Mouse (Mus musculus) spleen, embryonic (tissue): ENCODE data around the gene Cd3eap.

ENCODE experiments used
- CTCF ChIA-PET: fragments of 350-600 bp; sonication (Branson Sonifier 250); formaldehyde crosslinking; loops from one replicate; lab custom pipeline; 2022; lab: Charles Lee

Cd3eap gene

DNA sequence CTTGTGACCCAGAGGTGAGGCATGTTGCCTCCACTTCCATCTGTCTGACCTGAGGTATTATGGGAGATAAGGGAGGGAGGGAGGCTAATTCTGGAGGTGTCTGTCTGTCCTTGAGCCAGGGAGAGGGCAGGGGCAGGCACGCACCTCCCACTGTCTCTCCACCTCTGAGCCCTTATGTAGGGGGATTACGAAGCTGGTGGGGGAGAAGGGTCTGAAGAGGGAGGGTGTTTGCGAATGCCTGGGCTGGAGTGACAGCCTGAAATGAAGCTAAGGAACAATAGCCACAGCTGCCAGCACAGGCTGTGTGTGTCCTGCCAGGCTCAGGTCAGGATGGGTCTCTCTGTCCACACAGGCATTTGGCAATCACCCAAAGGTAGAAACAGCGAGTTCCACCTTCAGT lies 3.0 kb upstream of the Cd3eap start:
- CTCF ChIA-PET: interaction anchor here (0.6 to 1.5 kb wide), 2 partner anchors 9 to 30 kb away, joined by 4 to 18 read pairs; no protein-coding TSS in a partner anchor

DNA sequence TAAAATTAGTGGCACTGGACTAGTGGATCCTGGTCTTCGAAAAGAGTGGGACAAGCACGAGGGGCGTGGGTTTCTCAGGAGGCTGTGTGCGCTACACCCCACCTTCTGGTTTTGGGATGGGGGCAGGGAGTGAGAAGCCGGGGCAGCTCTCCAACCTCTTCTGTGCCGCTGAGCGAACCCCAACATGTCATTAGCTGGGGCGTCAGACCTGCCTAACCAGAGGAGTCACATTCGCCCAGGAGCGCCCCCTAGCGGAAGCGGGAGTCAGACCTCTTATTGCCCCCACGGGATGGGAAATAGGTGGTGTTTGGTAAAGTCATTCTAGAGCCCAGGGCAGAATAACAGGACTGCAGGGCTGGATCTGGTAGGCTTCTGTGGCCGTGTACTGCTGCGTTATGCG lies 2.4 kb upstream of the Cd3eap start:
- CTCF ChIA-PET: interaction anchor here (0.5 to 1.5 kb wide), 2 partner anchors 10 to 65 kb away, joined by 4 to 6 read pairs; no protein-coding TSS in a partner anchor

- CTCF ChIA-PET: no interaction called here
Measured at GRCm38 (mm10) chr7:19360944-19361343, 1.7 kb upstream of the Cd3eap start.

DNA sequence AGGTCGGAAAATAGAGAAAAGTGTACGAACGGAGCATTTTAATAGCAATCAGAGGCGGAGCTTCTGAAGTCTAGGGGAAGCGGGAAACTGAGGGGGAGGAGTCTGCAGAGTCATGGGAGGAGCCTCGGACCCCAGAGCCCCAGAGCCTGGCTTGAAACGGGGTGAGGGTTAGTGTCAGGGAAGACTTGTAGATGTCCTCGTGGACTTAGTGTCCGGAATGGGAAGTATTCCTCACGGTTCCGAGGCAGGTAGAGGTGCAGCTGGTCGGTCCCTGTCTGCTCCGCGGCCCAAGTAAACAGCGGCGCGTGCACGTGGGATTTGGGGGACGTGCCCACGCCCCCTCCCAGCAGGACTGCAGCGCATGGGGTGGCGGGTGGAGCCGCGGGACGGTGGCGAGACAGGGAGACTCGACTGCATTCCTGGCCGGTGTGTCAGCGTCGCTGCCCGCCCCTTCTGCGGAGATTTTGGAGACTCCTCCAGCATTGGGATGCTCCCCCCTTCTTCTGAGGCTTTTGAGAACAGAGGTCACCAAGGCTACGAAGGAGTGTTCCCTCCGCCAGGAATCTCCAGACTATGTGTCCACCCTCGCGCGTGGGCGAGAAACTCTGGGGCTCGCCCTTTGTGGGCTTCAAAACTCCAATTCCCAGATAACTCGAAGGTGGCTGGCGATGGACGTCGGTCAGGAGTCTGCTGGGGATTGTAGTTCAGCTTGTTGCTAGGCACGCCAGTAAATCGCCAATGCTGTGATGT lies 784 bp upstream of the Cd3eap start:
- CTCF ChIA-PET: no interaction called here

GRCm38 (mm10) chr7:19358634-19359033 lies 649 bp downstream of the Cd3eap start:
- CTCF ChIA-PET: no interaction called here

- CTCF ChIA-PET: no interaction called here
Measured at GRCm38 (mm10) chr7:19357381-19358375, 1.6 kb downstream of the Cd3eap start.

- CTCF ChIA-PET: no interaction called here
Measured at GRCm38 (mm10) chr7:19356311-19356710, 3.0 kb downstream of the Cd3eap start.

GRCm38 (mm10) chr7:19354991-19355390 lies 4.3 kb downstream of the Cd3eap start:
- CTCF ChIA-PET: interaction anchor here (0.6 kb wide), 1 partner anchor 115 kb away, joined by 3 read pairs; no protein-coding TSS in a partner anchor

- CTCF ChIA-PET: interaction anchor here (0.5 to 1.1 kb wide), 2 partner anchors 9 to 111 kb away, joined by 3 read pairs; partner anchors contain the start of genes Cd3eap and Ppp1r13l
Measured at GRCm38 (mm10) chr7:19350221-19350620, 9.1 kb downstream of the Cd3eap start.

- CTCF ChIA-PET: no interaction called here
Measured at GRCm38 (mm10) chr7:19349188-19349915, 9.9 kb downstream of the Cd3eap start.

DNA sequence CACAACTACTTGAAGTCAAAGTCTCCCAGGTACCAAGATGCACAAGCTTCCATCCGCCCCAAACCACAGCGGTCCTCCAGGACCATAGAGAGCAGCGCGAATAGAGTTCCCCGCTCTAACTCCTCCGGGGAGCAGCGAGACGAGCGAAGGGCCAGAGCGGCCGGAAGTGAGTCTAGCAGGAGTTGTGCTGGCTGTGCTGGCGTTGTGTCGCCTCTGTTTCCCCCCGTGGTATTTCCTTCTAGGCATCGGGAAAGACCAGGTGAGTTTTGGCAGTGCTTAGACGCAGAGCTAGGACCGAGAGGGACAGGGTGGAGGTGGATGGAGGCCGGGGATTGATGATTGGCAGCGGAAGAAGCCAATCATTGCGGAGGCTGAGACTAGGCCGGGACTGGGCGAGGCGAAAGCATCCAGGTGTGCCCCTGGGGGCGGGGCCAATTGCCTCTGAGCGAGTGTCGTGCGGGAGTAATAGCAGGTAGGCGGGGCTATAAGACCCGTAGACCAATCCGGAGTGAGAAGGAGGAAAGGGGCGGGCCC lies 14.3 kb downstream of the Cd3eap start:
- CTCF ChIA-PET: interaction anchor here (1.2 kb wide), 1 partner anchor 46 kb away, joined by 5 read pairs; no protein-coding TSS in a partner anchor

GRCm38 (mm10) chr7:19344237-19344847 lies 14.9 kb downstream of the Cd3eap start, which contains the start of gene Ercc1:
Gene Ercc1, plus strand, starts transcription at chr7:19344778.
- CTCF ChIA-PET: interaction anchor here (1.2 to 1.3 kb wide), 2 partner anchors 45 to 99 kb away, joined by 5 to 8 read pairs; no protein-coding TSS in a partner anchor

- CTCF ChIA-PET: interaction anchor here (1.3 to 2.4 kb wide), 2 partner anchors 40 to 98 kb away, joined by 8 to 12 read pairs; no protein-coding TSS in a partner anchor
Measured at GRCm38 (mm10) chr7:19343210-19343808, 16.0 kb downstream of the Cd3eap start.

DNA sequence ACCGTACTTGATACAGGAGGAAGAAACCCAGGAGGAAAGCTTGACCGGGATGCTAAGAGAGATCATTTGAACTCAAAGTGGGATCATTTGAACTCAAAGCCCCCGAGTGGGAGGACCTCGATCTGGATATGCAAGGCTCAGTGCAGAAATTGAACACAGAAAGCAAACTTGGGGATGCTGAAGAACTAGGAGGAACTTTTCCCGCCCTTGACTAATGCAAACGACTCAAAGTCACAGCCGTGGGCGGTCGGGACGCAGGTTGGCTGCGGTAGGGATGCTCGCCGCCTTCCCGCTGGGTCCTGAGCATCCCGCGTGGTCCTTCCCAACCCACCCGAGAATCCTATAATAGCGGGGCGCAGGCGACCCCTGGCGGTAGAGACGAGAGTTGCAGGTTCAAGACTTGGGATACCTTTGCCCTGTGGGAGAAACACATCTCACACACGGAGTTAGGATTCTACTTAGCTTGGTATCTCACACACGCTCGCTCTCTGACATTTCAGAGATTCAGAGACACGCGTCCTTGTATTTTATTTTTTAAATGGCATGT lies 16.7 kb downstream of the Cd3eap start:
- CTCF ChIA-PET: interaction anchor here (0.6 to 2.4 kb wide), 4 partner anchors 40 to 375 kb away, joined by 3 to 12 read pairs (median 8); no protein-coding TSS in a partner anchor

DNA sequence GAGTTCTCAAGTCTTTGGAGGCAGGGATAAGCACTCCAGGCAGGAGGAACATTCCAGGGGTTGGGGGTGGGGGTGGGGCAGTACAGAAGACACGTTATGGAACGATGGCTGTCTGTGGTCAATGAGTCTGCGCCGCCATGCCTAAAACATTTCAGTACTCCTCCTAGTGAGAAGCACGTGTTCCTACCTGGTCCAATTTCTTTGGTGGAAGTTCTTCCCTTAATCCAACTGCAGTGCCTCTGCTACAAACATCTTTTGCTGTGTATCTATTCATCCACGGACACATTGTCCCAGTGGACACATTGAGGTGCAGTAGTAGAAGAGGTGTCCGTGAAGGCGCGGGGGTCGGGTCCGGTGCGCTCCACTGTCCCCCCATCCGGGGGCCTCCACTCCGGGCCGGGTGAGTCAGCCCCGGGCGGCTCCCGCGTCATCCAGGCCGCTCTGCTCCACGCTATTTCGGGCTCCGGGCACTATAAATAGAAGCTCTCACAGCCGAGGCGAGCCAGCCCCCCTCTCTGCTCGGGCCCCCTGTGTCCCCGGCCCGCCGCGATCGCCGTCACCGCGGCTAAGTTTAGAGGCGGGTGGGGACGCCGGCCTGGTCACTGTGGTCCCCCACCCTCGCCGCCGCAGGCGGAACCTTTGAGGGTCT lies 17.4 kb downstream of the Cd3eap start:
- CTCF ChIA-PET: interaction anchor here (0.6 to 2.4 kb wide), 5 partner anchors 10 to 375 kb away, joined by 3 to 12 read pairs (median 5); no protein-coding TSS in a partner anchor

- CTCF ChIA-PET: interaction anchor here (0.8 to 1.4 kb wide), 2 partner anchors 9 to 41 kb away, joined by 3 to 12 read pairs; no protein-coding TSS in a partner anchor
Measured at GRCm38 (mm10) chr7:19341250-19341649, 18.0 kb downstream of the Cd3eap start.

DNA sequence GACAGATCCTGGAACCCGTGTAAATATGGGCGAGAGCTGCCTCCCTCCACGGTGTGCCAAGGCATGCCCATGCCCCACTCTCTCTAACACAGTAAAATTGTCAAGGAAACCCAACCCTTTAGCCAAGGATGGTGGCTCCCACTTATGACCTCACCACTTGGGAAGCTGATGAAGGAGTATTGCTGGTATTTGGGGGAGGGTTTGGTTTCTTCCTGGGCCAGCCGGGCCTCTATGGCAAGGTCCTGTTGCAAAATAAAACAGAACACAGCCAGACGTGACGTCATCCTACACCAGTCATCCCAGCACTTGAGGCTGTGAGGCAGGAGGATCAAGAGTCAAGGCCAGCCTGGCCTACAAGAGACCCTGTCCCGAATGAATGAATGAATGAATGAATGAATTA lies 20.7 kb downstream of the Cd3eap start:
- CTCF ChIA-PET: no interaction called here

GRCm38 (mm10) chr7:19338060-19338459 lies 21.2 kb downstream of the Cd3eap start:
- CTCF ChIA-PET: no interaction called here

DNA sequence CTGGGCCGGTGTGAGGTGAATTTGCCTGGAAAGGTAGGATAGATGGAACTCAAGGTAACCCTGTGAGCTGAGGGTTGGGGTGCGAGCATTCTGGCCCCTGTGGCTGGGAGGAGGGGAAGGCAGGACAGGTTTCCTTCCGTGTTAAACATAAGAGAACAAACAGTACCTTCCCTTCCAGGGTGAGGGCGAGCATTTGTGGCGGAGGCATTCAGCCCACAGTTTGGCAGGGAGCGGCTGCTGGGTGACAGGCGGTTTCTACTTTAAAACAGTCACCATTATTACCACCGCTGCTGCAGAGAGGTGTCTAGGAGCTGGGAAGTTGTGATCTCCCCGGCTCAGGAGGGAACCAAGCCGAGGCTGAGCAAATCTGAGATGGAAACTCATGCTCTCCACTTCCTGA lies 22.2 kb downstream of the Cd3eap start:
- CTCF ChIA-PET: interaction anchor here (1.0 kb wide), 1 partner anchor 164 kb away, joined by 3 read pairs; no protein-coding TSS in a partner anchor
